Mouse (Mus musculus) heart, embryonic 13.5 days (tissue): ENCODE measurements around the gene Serpinb9b. TPM values are rescaled to one million over a fixed set of nuclear protein-coding genes. Genes with fewer than 3 reads are reported as not detected.

Source experiments
- ATAC-seq: fragments of 200-750 bp; cut with Nextera tagmentation; 2 replicates; pipeline ENCODE4 v1.8.0; 2017; ENCODE audit warnings: moderate TSS enrichment; ENCODE audit not compliant: insufficient number of reproducible peaks, low FRiP score, low TSS enrichment; ENCODE audit errors: extremely low read depth
- H3K27ac ChIP-seq: fragments of 300-500 bp; sonication (generic); replicated peaks from 2 replicates; pipeline ENCODE4 v1.5.1; 2015; ENCODE audit warnings: moderate library complexity, mild to moderate bottlenecking, inconsistent platforms
- H3K27me3 ChIP-seq: fragments of 300-500 bp; sonication (generic); replicated peaks from 2 replicates; pipeline ENCODE4 v1.6.1; 2015; ENCODE audit warnings: mild to moderate bottlenecking, inconsistent platforms
- H3K36me3 ChIP-seq: fragments of 300-500 bp; sonication (generic); 2 replicates; pipeline ENCODE4 v1.6.1; 2015; ENCODE audit warnings: mild to moderate bottlenecking, inconsistent platforms
- H3K4me1 ChIP-seq: fragments of 300-500 bp; sonication (generic); 2 replicates; pipeline ENCODE4 v1.6.1; 2015; ENCODE audit warnings: inconsistent platforms
- H3K4me2 ChIP-seq: fragments of 300-500 bp; sonication (generic); 2 replicates; pipeline ENCODE4 v1.6.1; 2015; ENCODE audit warnings: inconsistent platforms, mild to moderate bottlenecking, moderate library complexity
- H3K4me3 ChIP-seq: fragments of 300-500 bp; sonication (generic); 2 replicates; pipeline ENCODE4 v1.5.1; 2015; ENCODE audit warnings: moderate library complexity, mild to moderate bottlenecking, inconsistent platforms
- H3K9ac ChIP-seq: fragments of 300-500 bp; sonication (generic); 2 replicates; pipeline ENCODE4 v1.6.1; 2015; ENCODE audit warnings: inconsistent platforms, mild to moderate bottlenecking, moderate library complexity
- H3K9me3 ChIP-seq: fragments of 300-500 bp; sonication (generic); 2 replicates; pipeline ENCODE4 v1.6.1; 2016; ENCODE audit warnings: inconsistent platforms
- WGBS: fragments of 180-500 bp; shearing (Covaris S2); methylation state at CpG from one replicate; pipeline ENCODE4 v1.1.7; 2015; ENCODE audit warnings: mixed read lengths; 5-methylcytosine and 5-hydroxymethylcytosine counted together
- polyA plus RNA-seq: library from polyadenylated mRNA; unstranded; fragments of >200 nt; fragmentation: Nextera tagmentation; extraction: Ambion mirVana; gene quantifications from 2 replicates; pipeline ENCODE4 v1.2.1, GENCODE M21; 2015

The Serpinb9b gene
- polyA plus RNA-seq, 1 experiment from 2014 or later = 0.78 TPM

DNA sequence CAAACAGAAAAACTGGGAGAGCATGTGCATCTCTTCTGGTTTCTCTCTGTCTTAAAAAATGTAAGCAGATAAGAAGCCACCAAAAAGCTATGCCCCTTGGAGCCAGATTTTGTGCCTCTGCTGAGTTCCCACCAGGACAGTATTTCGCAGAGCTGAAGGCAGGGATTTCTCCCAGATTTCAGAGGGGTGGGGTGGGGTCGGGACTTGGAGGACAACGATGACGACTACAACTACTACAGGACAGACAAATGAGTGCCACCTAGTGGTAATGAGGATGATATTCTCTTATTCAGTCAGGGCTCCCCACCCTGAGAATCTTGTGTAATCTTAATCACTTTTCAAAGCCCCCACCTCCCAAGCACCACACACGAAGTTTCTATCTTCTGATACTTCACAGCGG, 52.2 kb downstream of the Serpinb9b start:
- Histone ChIP-seq H3K36me3 (no peaks in the 10 kb centered on the region), H3K9me3 (no peaks in the 10 kb centered on the region), H3K4me2 (peak overlapping the region; percentile 64), H3K27me3 (no peaks in the 10 kb centered on the region; the same call in none of the 2 replicates), H3K9ac (peak overlapping the region; percentile 65), H3K4me1 (peaks cover 6% of the 10 kb centered on the region; the same call in 1 of the 2 replicates), H3K27ac (no peak overlapping the region), H3K4me3 (peak overlapping the region; percentile 31; the same call in 1 of the 2 replicates)
- 12% methylated on average over 6 of the region's 6 CpGs for WGBS
- ATAC-seq = no peak

DNA sequence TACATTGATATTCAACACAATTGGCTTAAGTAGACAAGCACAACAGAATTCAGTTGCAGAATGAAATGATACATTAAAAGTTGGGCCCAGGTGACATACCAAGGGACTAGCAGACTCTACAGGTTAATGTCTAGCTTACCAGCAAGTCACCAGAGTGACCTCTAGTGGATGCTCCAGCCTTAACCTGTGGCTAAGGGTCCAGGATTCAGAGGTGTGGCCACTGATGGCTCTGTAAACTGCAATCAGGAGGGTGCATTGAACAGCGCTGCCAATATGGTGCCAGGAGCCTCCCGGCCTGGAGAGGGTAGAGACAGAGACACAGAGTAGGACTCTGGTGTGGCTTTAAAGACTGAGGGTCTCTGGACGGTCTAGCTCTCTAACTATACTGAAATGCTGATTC, 53.1 kb downstream of the Serpinb9b start:
- H3K4me2 ChIP-seq = no peak overlapping the region
- H3K27me3 ChIP-seq = no peaks in the 10 kb centered on the region; the same call in none of the 2 replicates
- peaks cover 15% of the 10 kb centered on the region for H3K4me1 ChIP-seq
- WGBS = 19% methylated on average over 3 of the region's 3 CpGs
- no peak overlapping the region for H3K4me3 ChIP-seq
- H3K27ac ChIP-seq = no peak overlapping the region
- H3K9me3 ChIP-seq = no peaks in the 10 kb centered on the region
- no peak for ATAC-seq
- H3K36me3 ChIP-seq = no peaks in the 10 kb centered on the region
- H3K9ac ChIP-seq = no peak overlapping the region

DNA sequence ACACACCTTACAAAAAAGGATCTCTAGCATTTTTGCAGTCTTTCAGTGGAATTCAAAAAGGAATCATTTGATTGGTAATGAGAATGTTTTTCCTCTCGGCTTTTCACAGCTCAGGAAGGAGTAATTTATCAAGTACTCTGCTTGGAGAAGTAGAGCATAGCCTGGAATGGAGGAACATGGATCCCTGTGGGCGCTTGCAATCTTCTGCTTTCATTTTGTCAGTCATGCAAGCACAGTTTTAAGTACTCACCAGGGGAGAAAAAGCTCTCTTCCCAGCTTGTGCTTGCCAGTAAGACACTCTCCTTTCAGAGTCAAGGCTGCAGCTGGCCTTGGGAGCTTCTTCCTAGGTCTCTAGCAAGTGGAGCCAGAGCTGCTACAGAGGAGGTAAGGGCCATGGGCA, 56.6 kb downstream of the Serpinb9b start:
- ATAC-seq = no peak
- Histone ChIP-seq H3K4me2 (no peak overlapping the region), H3K36me3 (no peaks in the 10 kb centered on the region), H3K4me1 (peaks cover 17% of the 10 kb centered on the region), H3K27ac (no peak overlapping the region), H3K27me3 (no peaks in the 10 kb centered on the region; the same call in none of the 2 replicates), H3K9me3 (peaks cover 7% of the 10 kb centered on the region; the same call in 1 of the 2 replicates), H3K9ac (no peak overlapping the region), H3K4me3 (no peak overlapping the region)
- 62% methylated on average over 2 of the region's 2 CpGs for WGBS

DNA sequence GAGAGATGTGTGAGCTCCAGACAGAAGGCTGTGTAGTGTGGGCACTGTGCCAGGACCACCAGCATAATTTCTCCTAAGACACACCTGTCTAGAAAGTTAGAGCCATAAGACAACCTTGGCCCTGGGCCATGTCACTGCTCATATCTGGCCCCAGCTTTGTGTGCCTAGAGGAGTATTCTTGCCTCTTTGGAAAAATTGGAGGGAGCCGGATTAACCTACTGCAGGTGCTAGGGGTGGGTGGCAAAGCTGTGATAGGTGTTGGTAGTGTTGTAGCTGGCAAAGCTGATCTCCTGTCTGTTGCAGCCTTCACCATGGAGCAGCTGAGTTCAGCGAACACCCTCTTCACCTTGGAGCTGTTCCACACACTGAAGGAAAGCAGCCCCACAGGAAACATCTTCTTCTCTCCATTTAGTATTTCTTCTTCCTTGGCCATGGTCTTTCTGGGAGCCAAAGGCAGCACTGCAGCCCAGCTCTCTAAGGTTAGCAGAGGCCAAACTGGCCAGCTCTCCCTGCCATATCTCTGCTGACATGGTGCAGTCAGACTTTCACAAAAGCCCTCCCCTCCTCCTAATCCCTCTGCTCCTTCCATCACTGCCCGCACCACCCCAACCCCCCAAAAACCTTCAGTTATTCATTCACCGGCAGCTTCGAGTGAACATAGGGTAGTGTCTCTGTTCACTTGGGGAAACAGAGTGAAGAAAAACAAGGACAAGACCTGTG, 57.9 kb downstream of the Serpinb9b start:
- 55% methylated on average over 5 of the region's 5 CpGs for WGBS
- Histone ChIP-seq H3K4me1 (peaks cover 17% of the 10 kb centered on the region), H3K4me2 (no peak overlapping the region), H3K4me3 (no peak overlapping the region), H3K9ac (no peak overlapping the region), H3K27me3 (no peaks in the 10 kb centered on the region; the same call in none of the 2 replicates), H3K27ac (no peak overlapping the region), H3K9me3 (peaks cover 8% of the 10 kb centered on the region; the same call in 1 of the 2 replicates), H3K36me3 (no peaks in the 10 kb centered on the region)
- ATAC-seq = no peak

DNA sequence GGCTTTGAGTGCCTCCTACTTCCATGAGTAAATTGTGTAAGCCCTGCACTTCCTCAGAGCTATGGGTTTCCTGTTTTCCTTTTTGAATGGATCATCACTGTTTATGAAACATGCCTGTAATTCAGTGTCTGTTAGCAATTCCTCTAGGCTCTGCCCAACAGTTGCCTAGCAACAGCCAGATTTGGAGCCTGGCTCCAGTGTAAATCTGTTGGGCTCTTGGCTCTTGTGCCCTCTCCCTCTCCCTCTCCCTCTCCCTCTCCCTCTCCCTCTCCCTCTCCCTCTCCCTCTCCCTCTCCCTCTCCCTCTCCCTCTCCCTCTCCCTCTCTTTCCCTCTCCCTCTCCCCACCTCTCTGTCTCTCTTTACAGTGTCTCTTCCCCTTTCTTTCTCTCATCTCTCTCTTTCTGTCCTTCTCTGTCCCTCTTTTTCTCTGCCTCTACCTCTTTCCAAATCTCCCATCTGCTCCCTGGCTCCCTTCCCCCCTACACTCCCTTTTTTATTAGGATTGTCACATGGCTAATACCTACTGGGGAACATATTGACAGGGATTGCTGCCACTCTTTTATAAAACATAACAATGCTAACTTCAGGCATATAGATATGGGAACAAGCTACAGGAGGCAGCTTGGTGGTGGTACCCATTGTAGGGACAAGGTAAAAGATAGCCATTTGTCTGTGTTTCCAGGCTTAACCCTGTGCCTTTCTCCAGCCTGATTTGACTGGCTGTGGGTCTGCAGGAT, 58.6 kb downstream of the Serpinb9b start:
- Histone ChIP-seq H3K27ac (no peak overlapping the region), H3K27me3 (no peaks in the 10 kb centered on the region; the same call in none of the 2 replicates), H3K36me3 (no peaks in the 10 kb centered on the region), H3K4me3 (no peak overlapping the region), H3K9ac (no peak overlapping the region), H3K4me1 (peaks cover 17% of the 10 kb centered on the region), H3K4me2 (no peak overlapping the region), H3K9me3 (peaks cover 8% of the 10 kb centered on the region; the same call in 1 of the 2 replicates)
- ATAC-seq = no peak

DNA sequence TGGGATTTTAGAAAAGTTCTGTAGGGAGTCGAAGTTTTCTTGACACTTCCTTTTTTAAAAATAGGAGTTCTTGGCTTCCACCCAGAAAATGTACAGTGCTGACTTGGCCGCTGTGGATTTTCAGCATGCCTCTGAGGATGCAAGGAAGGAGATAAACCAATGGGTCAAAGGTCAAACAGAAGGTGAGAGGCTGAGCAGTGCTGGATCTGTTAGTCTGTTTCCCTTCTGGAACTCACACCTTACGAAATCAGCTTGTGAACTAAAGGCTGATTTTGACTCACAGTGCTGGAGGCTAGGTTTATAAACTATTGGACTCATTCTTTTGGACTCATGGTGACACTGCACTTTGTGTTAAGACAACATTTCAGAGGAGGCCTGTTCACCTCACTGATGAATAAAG, 62.4 kb downstream of the Serpinb9b start:
- Histone ChIP-seq H3K27ac (no peak overlapping the region), H3K9ac (no peak overlapping the region), H3K9me3 (peaks cover 8% of the 10 kb centered on the region; the same call in 1 of the 2 replicates), H3K4me3 (no peak overlapping the region), H3K36me3 (no peaks in the 10 kb centered on the region), H3K4me1 (peaks cover 17% of the 10 kb centered on the region), H3K4me2 (no peak overlapping the region), H3K27me3 (no peaks in the 10 kb centered on the region)
- no peak for ATAC-seq
- WGBS = 42% methylated on average over 3 of the region's 3 CpGs

DNA sequence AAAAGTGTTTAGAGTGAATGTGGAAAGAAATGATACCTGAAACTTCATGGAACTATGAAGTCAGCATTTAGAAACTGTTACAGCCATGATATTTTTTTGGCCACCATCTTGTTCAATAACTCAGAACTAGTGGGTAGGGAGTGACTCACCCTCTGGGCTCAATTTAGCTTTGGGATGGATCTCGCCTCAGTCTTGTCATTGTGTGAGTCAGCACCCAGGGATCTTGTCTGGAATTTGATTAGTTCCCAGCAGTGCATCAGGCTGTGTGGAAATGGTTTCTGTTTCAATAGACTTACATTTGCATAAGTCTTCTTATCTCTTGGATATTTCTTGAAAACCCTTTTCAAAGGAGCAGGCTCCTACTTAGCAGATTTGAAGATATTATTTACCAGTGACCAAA, 63.3 kb downstream of the Serpinb9b start:
- ATAC-seq = no peak
- peaks cover 7% of the 10 kb centered on the region for H3K4me1 ChIP-seq
- WGBS = 56% methylated on average over 1 of the region's 1 CpGs
- H3K27me3 ChIP-seq = no peaks in the 10 kb centered on the region
- no peak overlapping the region for H3K4me3 ChIP-seq
- no peak overlapping the region for H3K4me2 ChIP-seq
- H3K9ac ChIP-seq = no peak overlapping the region
- H3K27ac ChIP-seq = no peak overlapping the region
- peaks cover 8% of the 10 kb centered on the region; the same call in 1 of the 2 replicates for H3K9me3 ChIP-seq
- no peaks in the 10 kb centered on the region for H3K36me3 ChIP-seq

DNA sequence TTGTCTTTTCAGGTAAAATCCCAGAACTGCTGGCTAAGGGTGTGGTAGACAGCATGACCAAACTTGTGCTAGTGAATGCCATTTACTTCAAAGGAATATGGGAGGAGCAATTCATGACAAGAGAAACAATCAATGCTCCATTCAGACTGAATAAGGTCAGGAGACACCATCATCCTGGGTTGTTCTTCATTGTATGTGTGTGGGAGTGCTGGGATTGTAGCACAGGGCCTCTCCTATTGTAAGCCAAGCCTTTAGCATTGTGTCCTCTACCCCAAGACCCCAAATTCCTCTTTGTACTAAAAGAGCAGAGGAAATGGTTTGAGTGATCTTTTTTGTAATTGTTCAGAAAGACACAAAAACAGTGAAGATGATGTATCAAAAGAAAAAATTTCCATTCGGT, 64.1 kb downstream of the Serpinb9b start:
- Histone ChIP-seq H3K9ac (no peak overlapping the region), H3K4me3 (no peak overlapping the region), H3K9me3 (peaks cover 8% of the 10 kb centered on the region; the same call in 1 of the 2 replicates), H3K27ac (no peak overlapping the region), H3K4me1 (0 out of 2 replicates have a peak, but pooled peaks cover 2% of the 10 kb centered on the region), H3K4me2 (no peak overlapping the region), H3K36me3 (no peaks in the 10 kb centered on the region), H3K27me3 (no peaks in the 10 kb centered on the region)
- 84% methylated on average over 1 of the region's 1 CpGs for WGBS
- ATAC-seq = no peak

Other genes with a start within 250 kb of the Serpinb9b start
- gene Mylk4, start 243.5 kb upstream of the Serpinb9b start, polyA plus RNA-seq = 0.28 and 0.45 TPM in 2 replicates
- 19.1 and 19.4 TPM in 2 replicates for gene Wrnip1, start 225.4 kb upstream of the Serpinb9b start, polyA plus RNA-seq
- not detected in 2 replicates for gene D930007J09Rik, start 224.6 kb upstream of the Serpinb9b start, polyA plus RNA-seq
- gene Serpinb1a, start 176.2 kb upstream of the Serpinb9b start, polyA plus RNA-seq = 4.8 and 6.3 TPM in 2 replicates
- gene Serpinb1c, start 129.2 kb upstream of the Serpinb9b start, polyA plus RNA-seq = 0.20 and 0.22 TPM in 2 replicates
- 18.0 and 22.7 TPM in 2 replicates for gene Serpinb6b, start 62.2 kb upstream of the Serpinb9b start, polyA plus RNA-seq
- 7.8 and 8.2 TPM in 2 replicates for gene Serpinb9, start 24.2 kb upstream of the Serpinb9b start, polyA plus RNA-seq
- gene Serpinb1b, start 51.2 kb downstream of the Serpinb9b start, polyA plus RNA-seq = not detected in 2 replicates
- gene Serpinb9c, start 132.3 kb downstream of the Serpinb9b start, polyA plus RNA-seq = not detected in 2 replicates
- not detected in 2 replicates for gene Serpinb9d, start 165.5 kb downstream of the Serpinb9b start, polyA plus RNA-seq
- not detected in 2 replicates for gene Serpinb9e, start 222.2 kb downstream of the Serpinb9b start, polyA plus RNA-seq